Mouse (Mus musculus) MEL (cell line): Measurements from ENCODE around the gene Mgat5. TPM values are rescaled to one million over a fixed set of nuclear protein-coding genes. Genes with fewer than 3 reads are reported as not detected.

Experiments
- DNase-seq: peaks from one replicate; pipeline ENCODE4 v3.0.0; 2011; ENCODE audit warnings: low read depth, low spot score
- H3K27ac ChIP-seq: 2 replicates; pipeline ENCODE4 v1.5.1; 2012; ENCODE audit warnings: low read depth, mild to moderate bottlenecking, control low read depth, low read length, moderate library complexity; ENCODE audit not compliant: control insufficient read depth
- H3K27me3 ChIP-seq, 2 experiments: fragments of 150-350 bp in 1 of 2; sonication (generic) in 1 of 2; 2 replicates each; pipeline ENCODE4 v1.6.1; 2012; ENCODE audit warnings: low read length in 2 of 2, mild to moderate bottlenecking in 2 of 2, improper control_type of control experiment in 1 of 2, moderate library complexity in 1 of 2; ENCODE audit not compliant: insufficient read depth in 2 of 2, control insufficient read depth in 1 of 2
- H3K36me3 ChIP-seq, 2 experiments: 2 replicates each; pipeline ENCODE4 v1.6.1; 2012 to 2014; ENCODE audit warnings: low read length in 2 of 2, improper control_type of control experiment in 1 of 2, inconsistent platforms in 1 of 2, mild to moderate bottlenecking in 1 of 2; ENCODE audit not compliant: insufficient read depth in 2 of 2, control insufficient read depth in 1 of 2
- H3K4me1 ChIP-seq, 2 experiments: fragments of 150-350 bp in 1 of 2; sonication (generic) in 1 of 2; 2 replicates each; pipeline ENCODE4 v1.6.1; 2012; ENCODE audit warnings: low read length in 2 of 2, improper control_type of control experiment in 1 of 2, mild to moderate bottlenecking in 1 of 2; ENCODE audit not compliant: insufficient read depth in 2 of 2, control insufficient read depth in 1 of 2
- H3K4me3 ChIP-seq, 2 experiments: fragments of 150-350 bp in 1 of 2; sonication (generic) in 1 of 2; 2 replicates each; pipeline ENCODE4 v1.5.1; 2012; ENCODE audit warnings: low read depth in 2 of 2, low read length in 2 of 2, mild to moderate bottlenecking in 2 of 2, moderate library complexity in 2 of 2, control low read depth in 1 of 2, improper control_type of control experiment in 1 of 2; ENCODE audit not compliant: control insufficient read depth in 1 of 2, insufficient read depth in 1 of 2
- H3K79me2 ChIP-seq: 2 replicates; pipeline ENCODE4 v1.6.1; 2012; ENCODE audit warnings: mild to moderate bottlenecking, low read length, moderate library complexity; ENCODE audit not compliant: control insufficient read depth, poor library complexity, insufficient read depth
- H3K9ac ChIP-seq: 2 replicates; pipeline ENCODE4 v1.6.1; 2012; ENCODE audit warnings: low read depth, mild to moderate bottlenecking, control low read depth, low read length, moderate library complexity; ENCODE audit not compliant: control insufficient read depth, poor library complexity, severe bottlenecking
- H3K9me3 ChIP-seq: fragments of 150-350 bp; sonication (generic); replicated peaks from 2 replicates; pipeline ENCODE4 v1.6.1; 2012; ENCODE audit warnings: mild to moderate bottlenecking, low read length, improper control_type of control experiment, moderate library complexity; ENCODE audit not compliant: insufficient read depth
- CHD1 ChIP-seq: IDR thresholded peaks from 2 replicates; pipeline ENCODE4 v1.6.1; 2012; ENCODE audit warnings: low read depth, mild to moderate bottlenecking, inconsistent platforms, low read length, improper control_type of control experiment
- CHD2 ChIP-seq: IDR thresholded peaks from 2 replicates; pipeline ENCODE4 v1.6.1; 2011; ENCODE audit warnings: low read length, improper control_type of control experiment
- E2F4 ChIP-seq: IDR thresholded peaks from 2 replicates; pipeline ENCODE4 v1.6.1; 2011; ENCODE audit warnings: low read depth, low read length, improper control_type of control experiment, borderline replicate concordance
- ELF1 ChIP-seq: IDR thresholded peaks from 2 replicates; pipeline ENCODE4 v1.6.1; 2014; ENCODE audit warnings: low read depth, mild to moderate bottlenecking, inconsistent platforms, low read length, improper control_type of control experiment, moderate library complexity
- EP300 ChIP-seq, 2 experiments: IDR thresholded peaks; 2 replicates each; pipeline ENCODE4 v1.6.1; 2011; ENCODE audit warnings: improper control_type of control experiment in 2 of 2, low read length in 2 of 2, low read depth in 1 of 2, mild to moderate bottlenecking in 1 of 2
- GATA1 ChIP-seq: IDR thresholded peaks from 2 replicates; pipeline ENCODE4 v1.6.1; 2011; ENCODE audit warnings: low read depth, low read length, improper control_type of control experiment
- HCFC1 ChIP-seq: IDR thresholded peaks from 2 replicates; pipeline ENCODE4 v1.6.1; 2012; ENCODE audit warnings: low read depth, mild to moderate bottlenecking, inconsistent platforms, low read length, improper control_type of control experiment, moderate library complexity
- JUND ChIP-seq: IDR thresholded peaks from 2 replicates; pipeline ENCODE4 v1.6.1; 2011; ENCODE audit warnings: low read depth, mild to moderate bottlenecking, improper control_type of control experiment, low read length
- KAT2A ChIP-seq: conservative IDR thresholded peaks from 2 replicates; pipeline ENCODE4 v1.6.1; 2012; ENCODE audit warnings: low read depth, low read length, improper control_type of control experiment, inconsistent platforms
- MAFK ChIP-seq: IDR thresholded peaks from 2 replicates; pipeline ENCODE4 v1.6.1; 2011; ENCODE audit warnings: low read depth, mild to moderate bottlenecking, low read length, improper control_type of control experiment, borderline replicate concordance
- MAX ChIP-seq: IDR thresholded peaks from 2 replicates; pipeline ENCODE4 v1.6.1; 2011; ENCODE audit warnings: low read length, improper control_type of control experiment
- MXI1 ChIP-seq: IDR thresholded peaks from 2 replicates; pipeline ENCODE4 v1.6.1; 2011; ENCODE audit warnings: mild to moderate bottlenecking, low read depth, low read length, improper control_type of control experiment
- MYB ChIP-seq: IDR thresholded peaks from 2 replicates; pipeline ENCODE4 v1.6.1; 2011; ENCODE audit warnings: mild to moderate bottlenecking, low read depth, low read length, improper control_type of control experiment
- NELFE ChIP-seq: IDR thresholded peaks from 2 replicates; pipeline ENCODE4 v1.6.1; 2011; ENCODE audit warnings: low read depth, low read length, improper control_type of control experiment
- NRF1 ChIP-seq: IDR thresholded peaks from 2 replicates; pipeline ENCODE4 v1.6.1; 2014; ENCODE audit warnings: low read depth, mild to moderate bottlenecking, inconsistent platforms, low read length, improper control_type of control experiment, moderate library complexity; ENCODE audit not compliant: poor library complexity, insufficient read depth, severe bottlenecking
- POLR2AphosphoS2 ChIP-seq: IDR thresholded peaks from 2 replicates; pipeline ENCODE4 v1.6.1; 2011; ENCODE audit warnings: low read length, improper control_type of control experiment
- POLR2AphosphoS5 ChIP-seq: IDR thresholded peaks from 2 replicates; pipeline ENCODE4 v1.6.1; 2012; ENCODE audit warnings: low read depth, borderline replicate concordance, mild to moderate bottlenecking, inconsistent platforms, low read length, moderate library complexity, mixed read lengths
- RCOR1 ChIP-seq: IDR thresholded peaks from 2 replicates; pipeline ENCODE4 v1.6.1; 2012; ENCODE audit warnings: low read depth, mild to moderate bottlenecking, inconsistent platforms, low read length, improper control_type of control experiment
- SIN3A ChIP-seq: IDR thresholded peaks from 2 replicates; pipeline ENCODE4 v1.6.1; 2012; ENCODE audit warnings: low read length, improper control_type of control experiment, inconsistent platforms
- TBP ChIP-seq: IDR thresholded peaks from 2 replicates; pipeline ENCODE4 v1.8.0; 2011; ENCODE audit warnings: low read depth, low read length, improper control_type of control experiment
- TCF12 ChIP-seq: IDR thresholded peaks from 2 replicates; pipeline ENCODE4 v1.6.1; 2014; ENCODE audit warnings: low read depth, mild to moderate bottlenecking, inconsistent platforms, low read length, improper control_type of control experiment, moderate library complexity
- UBTF ChIP-seq: IDR thresholded peaks from 2 replicates; pipeline ENCODE4 v1.6.1; 2012; ENCODE audit warnings: low read depth, mild to moderate bottlenecking, inconsistent platforms, low read length, improper control_type of control experiment, moderate library complexity, borderline replicate concordance; ENCODE audit not compliant: insufficient read depth
- USF2 ChIP-seq, 2 experiments: IDR thresholded peaks; 2 replicates each; pipeline ENCODE4 v1.6.1; 2011 to 2012; ENCODE audit warnings: improper control_type of control experiment in 2 of 2, low read length in 2 of 2, borderline replicate concordance in 1 of 2, inconsistent platforms in 1 of 2, low read depth in 1 of 2, mild to moderate bottlenecking in 1 of 2; ENCODE audit not compliant: insufficient read depth in 1 of 2
- ZKSCAN1 ChIP-seq: IDR thresholded peaks from 2 replicates; pipeline ENCODE4 v1.6.1; 2012; ENCODE audit warnings: low read depth, mild to moderate bottlenecking, inconsistent platforms, low read length, improper control_type of control experiment, moderate library complexity
- ZMIZ1 ChIP-seq: IDR thresholded peaks from 2 replicates; pipeline ENCODE4 v1.6.1; 2012; ENCODE audit warnings: low read depth, mild to moderate bottlenecking, inconsistent platforms, low read length, improper control_type of control experiment, moderate library complexity
- ZNF384 ChIP-seq: IDR thresholded peaks from 2 replicates; pipeline ENCODE4 v1.6.1; 2012; ENCODE audit warnings: low read depth, mild to moderate bottlenecking, inconsistent platforms, low read length, improper control_type of control experiment
- polyA plus RNA-seq, 2 experiments: library from polyadenylated mRNA; stranded (reverse) in 1 of 2; unstranded in 1 of 2; fragments of >175 nt in 1 of 2; fragments of >200 nt in 1 of 2; gene quantifications; 2 replicates each; pipeline versions ENCODE4 v1.2.1 to v1.2.4; 2012; ENCODE audit warnings: low replicate concordance in 2 of 2, low read depth in 1 of 2; ENCODE audit not compliant: insufficient read length in 2 of 2, insufficient read depth in 1 of 2, missing spikeins in 1 of 2
- total RNA-seq: library from RNA; depleted of rRNA; stranded (reverse); fragments of 300-350 nt; gene quantifications from 2 replicates; pipeline ENCODE4 v1.2.3, GENCODE M21; 2012

Gene Mgat5
- total and polyA plus RNA-seq, 3 experiments, result 6.9 to 9.5 TPM; not detected in 1

DNA sequence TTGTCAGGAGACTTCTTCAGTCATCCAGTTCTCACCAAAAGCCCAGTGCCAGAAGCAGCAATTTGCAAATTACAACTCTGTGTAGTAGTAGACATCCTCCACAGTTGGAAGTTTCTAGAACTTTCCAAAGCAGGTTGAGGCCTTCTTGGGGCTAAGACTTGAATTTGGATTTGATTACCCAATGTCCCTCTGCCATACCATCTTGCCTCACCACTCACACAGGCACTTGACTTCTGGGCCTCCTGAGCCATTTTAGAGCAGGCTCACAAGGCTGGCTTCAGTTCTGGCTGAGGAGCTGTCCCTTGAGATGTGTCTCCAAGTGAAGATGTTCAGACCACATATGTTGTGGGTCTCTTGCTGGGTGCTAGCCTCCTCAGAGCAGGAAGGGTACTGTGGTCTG is 86.9 kb downstream of the Mgat5 start:
- Histone ChIP-seq H3K4me1 (peaks cover 6 to 7% of the 10 kb centered on the region in 2 experiments; a peak in 2 of 4 replicates), H3K36me3 (peaks cover 0 to 8% of the 10 kb centered on the region in 2 experiments; a peak in 2 of 4 replicates), H3K9me3 (no peaks in the 10 kb centered on the region), H3K27ac (no peak overlapping the region), H3K9ac (no peak overlapping the region), H3K27me3 (no peaks in the 10 kb centered on the region), H3K79me2 (no peaks in the 10 kb centered on the region), H3K4me3 (no peak overlapping the region)
- TF ChIP-seq USF2 (IDR thresholded peaks at IDR 0.05; ENCODE audit: borderline replicate concordance in 1 of 2, insufficient read depth in 1 of 2, low read depth in 1 of 2, low read length in 2 of 2) (no peak), MYB (no peak), CHD2 (no peak), ZNF384 (no peak), MAX (no peak), ZKSCAN1 (no peak), TBP (no peak), NRF1 (no peak), UBTF (no peak), POLR2AphosphoS5 (no peak), MAFK (no peak), HCFC1 (no peak), EP300 (IDR thresholded peaks at IDR 0.05; ENCODE audit: low read depth in 1 of 2, low read length in 2 of 2) (no peak), KAT2A (no peak)
- DNase-seq, result no peak

DNA sequence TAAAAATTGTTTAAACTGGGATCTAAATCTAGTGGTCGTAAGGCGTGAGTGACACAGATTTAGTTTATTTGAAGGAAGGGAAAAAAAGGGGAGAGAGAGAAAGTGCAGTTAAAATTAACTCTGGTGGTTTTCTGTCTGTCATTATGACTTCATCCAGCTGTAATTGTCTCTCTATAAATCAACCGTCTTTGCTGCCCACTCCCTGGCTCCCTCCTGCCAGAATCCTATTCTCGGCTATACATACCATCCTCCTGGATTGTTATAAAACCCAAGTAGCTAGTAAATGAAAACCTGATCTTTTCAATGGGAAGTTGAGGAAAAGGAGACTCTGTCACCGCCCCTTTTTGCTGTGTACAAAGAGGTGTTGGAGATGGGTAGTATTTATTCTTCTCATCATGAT is 88.5 kb downstream of the Mgat5 start:
- Histone ChIP-seq H3K27me3 (no peaks in the 10 kb centered on the region), H3K36me3 (peaks cover 0 to 17% of the 10 kb centered on the region in 2 experiments; a peak in 2 of 4 replicates), H3K79me2 (no peaks in the 10 kb centered on the region), H3K27ac (no peak overlapping the region), H3K4me3 (no peak overlapping the region), H3K4me1 (peaks cover 12 to 16% of the 10 kb centered on the region in 2 experiments), H3K9ac (no peak overlapping the region), H3K9me3 (no peaks in the 10 kb centered on the region)
- TF ChIP-seq MAX (no peak), MYB (no peak), ZNF384 (no peak), ZMIZ1 (no peak)
- DNase-seq, result no peak

DNA sequence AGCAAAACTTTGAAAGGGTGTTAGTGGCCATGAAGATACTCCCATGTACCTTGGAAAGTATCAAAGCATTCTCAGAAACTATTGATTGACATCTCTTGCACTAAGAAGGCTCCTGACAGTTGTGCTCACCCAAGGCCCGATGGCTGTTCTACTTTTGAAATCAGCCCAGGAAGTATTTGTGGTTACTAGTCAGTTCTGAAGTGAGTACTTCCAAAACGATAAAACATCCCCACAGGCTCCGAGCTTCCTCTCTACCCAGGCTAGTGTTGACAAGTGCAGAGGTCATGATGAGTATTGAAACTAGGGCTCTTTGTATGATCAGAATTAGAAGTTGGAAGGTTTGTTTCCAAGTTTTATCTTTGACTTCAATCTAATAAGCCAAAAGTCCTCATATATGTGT is 92.0 kb downstream of the Mgat5 start:
- Histone ChIP-seq H3K36me3 (peaks cover 0 to 38% of the 10 kb centered on the region in 2 experiments; a peak in 2 of 4 replicates), H3K9ac (no peak overlapping the region), H3K9me3 (no peaks in the 10 kb centered on the region), H3K27me3 (no peaks in the 10 kb centered on the region), H3K79me2 (peaks cover 8% of the 10 kb centered on the region; the same call in 1 of the 2 replicates), H3K27ac (peak overlapping the region; percentile 67), H3K4me1 (peaks cover 35 to 38% of the 10 kb centered on the region in 2 experiments), H3K4me3 (no peak overlapping the region)
- DNase-seq, result peak; percentile 78
- TF ChIP-seq JUND (no peak), CHD1 (no peak), SIN3A (peak; percentile 20; the same call in 1 of the 2 replicates), EP300 (IDR thresholded peaks at IDR 0.05; ENCODE audit: low read depth in 1 of 2, low read length in 2 of 2) (peak; percentile 72 to 80), RCOR1 (peak; percentile 44; the same call in 1 of the 2 replicates), POLR2AphosphoS2 (no peak), MXI1 (no peak), GATA1 (no peak), USF2 (IDR thresholded peaks at IDR 0.05; ENCODE audit: borderline replicate concordance in 1 of 2, insufficient read depth in 1 of 2, low read depth in 1 of 2, low read length in 2 of 2) (no peak), ELF1 (no peak), MYB (no peak), TCF12 (peak; percentile 40), NELFE (no peak), MAFK (no peak), HCFC1 (no peak), E2F4 (no peak)
